Mouse (Mus musculus): ENCODE measurements at regions not wholly inside any gene's neighbourhood (a gene's known extent, or its start where the extent isn't known, plus 50 kb on each side); places are given as distances from the start of the nearest gene placed in this dataset.

DNA sequence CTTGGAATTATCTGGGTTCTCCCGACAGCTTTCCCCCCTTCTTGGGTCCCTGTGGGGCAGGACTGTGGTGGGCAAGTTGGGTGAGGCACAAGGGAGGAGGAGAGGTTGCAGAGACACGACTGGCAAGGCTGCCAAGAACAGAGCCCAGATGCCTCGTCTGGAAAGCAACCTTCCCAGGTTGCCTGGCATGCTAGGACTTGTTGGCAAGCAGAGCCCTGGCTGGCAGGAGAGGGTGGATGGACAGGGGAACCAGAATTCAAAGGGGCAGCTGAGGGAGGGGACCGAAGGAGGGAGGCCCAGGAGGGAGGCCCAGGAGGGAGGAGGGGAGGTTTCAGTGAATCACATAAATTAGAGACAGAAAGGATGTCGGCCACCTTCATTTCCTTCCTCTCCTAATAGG is 274.8 kb downstream of the Sox9 start:
- TF ChIP-seq POLR2A (IDR thresholded peaks at IDR 0.05; ENCODE audit: borderline replicate concordance, low read depth, low read length) (no peak), CTCF (IDR thresholded peaks at IDR 0.05; ENCODE audit: low read depth, low read length) (no peak)

All from bone marrow macrophage, adult 2 months (primary cell).